Mouse (Mus musculus) cortical plate, adult 2 months (tissue): Measurements from ENCODE around the gene Cdh7.

Source experiments
- CTCF ChIP-seq: fragments of 200-500 bp; IDR thresholded peaks from 2 replicates; pipeline ENCODE4 v1.5.1; 2011; ENCODE audit warnings: mild to moderate bottlenecking, control low read depth, low read length; ENCODE audit not compliant: insufficient read depth; ENCODE audit errors: extremely low read depth
- POLR2A ChIP-seq: fragments of 200-500 bp; IDR thresholded peaks from 2 replicates; pipeline ENCODE4 v1.6.1; 2011; ENCODE audit warnings: mild to moderate bottlenecking, low read length, control low read depth; ENCODE audit not compliant: insufficient read depth; ENCODE audit errors: extremely low read depth

GRCm38 (mm10) chr1:110004451-110004850 lies 22.2 kb downstream of the Cdh7 start:
- no peak for TF ChIP-seq CTCF
- TF ChIP-seq POLR2A = no peak
